Mouse (Mus musculus): Measurements from ENCODE around the gene Dmkn.

Gene Dmkn

DNA sequence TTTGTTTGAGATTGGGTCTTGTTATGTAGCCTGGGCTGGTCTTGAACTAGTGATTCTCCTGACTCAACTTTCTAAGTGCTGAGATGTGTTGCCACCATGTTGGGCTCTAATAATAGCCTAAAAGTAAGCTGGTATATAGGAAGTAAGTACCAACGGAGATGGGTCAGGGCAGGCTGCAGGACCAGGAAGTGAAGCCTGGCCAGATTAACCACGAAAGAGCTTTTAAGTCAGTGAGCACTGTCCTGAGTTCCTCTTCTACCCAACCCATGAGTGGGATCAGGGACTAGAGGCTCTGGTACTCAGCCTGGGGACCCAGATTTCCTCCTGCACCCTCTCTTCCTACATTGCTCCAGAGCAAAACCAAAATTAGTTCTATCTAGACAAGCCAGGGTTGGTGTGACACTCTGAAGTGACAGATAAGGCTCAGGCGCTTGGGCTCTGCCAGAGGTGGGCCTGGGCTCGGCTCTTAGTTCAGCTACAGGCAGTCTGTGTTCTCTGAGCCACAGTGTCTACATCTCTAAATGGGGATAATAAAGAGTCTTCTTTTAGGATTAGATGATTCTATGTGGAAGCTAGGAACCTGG is 1.7 kb upstream of the Dmkn start:
- no peak for DNase-seq (ENCODE audit: low read depth)

DNA sequence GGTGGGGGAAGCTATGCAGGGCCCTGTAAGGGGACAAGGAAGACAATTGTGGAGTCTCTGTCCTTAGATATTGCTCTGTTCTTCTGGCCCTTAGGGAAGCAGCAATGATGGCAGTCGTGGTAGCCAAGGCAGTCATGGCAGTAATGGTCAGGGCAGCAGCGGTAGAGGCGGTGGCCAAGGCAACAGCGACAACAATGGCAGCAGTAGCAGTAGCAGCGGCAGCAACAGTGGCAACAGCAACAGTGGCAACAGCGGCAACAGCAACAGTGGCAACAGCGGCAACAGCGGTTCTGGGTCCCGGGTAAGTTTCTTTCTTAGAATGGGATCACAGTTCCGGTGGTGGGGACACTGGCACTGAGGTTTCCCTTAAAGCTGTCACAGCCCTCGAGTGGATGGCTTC is 1.6 kb downstream of the Dmkn start:
- DNase-seq (ENCODE audit: low read depth): no peak

DNA sequence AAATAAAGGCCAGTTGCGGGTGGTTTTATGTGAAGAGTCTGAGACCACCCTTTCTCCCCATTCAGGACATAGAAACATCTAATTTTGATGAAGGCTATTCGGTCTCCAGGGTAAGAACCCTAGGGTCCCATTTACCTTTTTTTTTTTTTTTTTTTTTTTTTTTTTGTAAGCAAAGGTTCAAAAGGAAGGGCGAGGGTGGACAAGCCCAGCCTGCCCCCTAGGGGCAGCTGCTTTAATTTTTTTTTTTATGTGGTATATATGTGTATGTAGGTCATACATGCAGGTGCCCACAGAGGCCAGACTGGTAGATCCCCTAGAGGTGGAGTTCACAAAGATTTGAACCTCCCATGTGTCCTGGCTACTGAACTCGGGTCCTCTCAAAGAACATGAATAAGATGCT is 2.9 kb downstream of the Dmkn start:
- no peak for DNase-seq (ENCODE audit: low read depth)

DNA sequence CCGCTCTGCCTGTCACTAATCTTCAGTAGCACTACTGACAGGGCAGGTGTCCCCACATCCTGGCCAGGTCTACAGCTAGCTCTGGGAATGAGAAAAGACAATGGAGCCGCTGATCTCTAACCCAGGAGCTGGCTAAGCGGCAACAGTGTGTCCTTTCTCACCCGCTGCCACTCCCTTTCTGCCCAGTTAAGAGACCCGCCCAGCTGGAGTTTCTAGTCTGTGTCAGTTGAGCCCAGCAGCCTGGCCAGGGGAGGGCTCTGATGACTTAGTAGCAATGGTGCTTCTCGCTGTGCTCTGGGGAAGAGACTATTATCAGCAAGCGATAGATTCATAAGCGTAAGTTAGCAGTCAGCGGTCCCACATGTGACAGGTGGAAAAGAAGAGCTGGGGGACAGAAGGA is 5.7 kb downstream of the Dmkn start:
- no peak for DNase-seq (ENCODE audit: low read depth)

DNA sequence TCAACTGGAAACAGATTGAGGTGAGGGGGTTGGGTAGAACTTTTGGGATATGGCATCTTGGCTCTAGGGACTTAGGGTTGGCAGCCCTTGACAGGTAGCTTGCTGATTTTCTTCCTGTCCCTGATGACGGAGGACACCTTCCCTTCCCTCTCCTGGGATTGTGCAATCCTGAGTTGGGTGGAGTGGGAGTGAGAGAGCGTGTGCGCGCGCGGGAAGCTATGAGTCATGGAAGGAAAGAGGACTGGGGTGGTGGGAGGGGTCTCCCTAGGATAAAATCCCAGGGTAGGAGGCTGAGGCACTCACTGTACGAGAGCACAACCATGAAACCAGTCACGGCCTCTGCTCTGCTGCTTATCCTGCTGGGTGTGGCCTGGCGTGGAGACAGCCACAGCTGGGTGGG is 12.5 kb downstream of the Dmkn start:
- DNase-seq (ENCODE audit: low read depth): no peak

DNA sequence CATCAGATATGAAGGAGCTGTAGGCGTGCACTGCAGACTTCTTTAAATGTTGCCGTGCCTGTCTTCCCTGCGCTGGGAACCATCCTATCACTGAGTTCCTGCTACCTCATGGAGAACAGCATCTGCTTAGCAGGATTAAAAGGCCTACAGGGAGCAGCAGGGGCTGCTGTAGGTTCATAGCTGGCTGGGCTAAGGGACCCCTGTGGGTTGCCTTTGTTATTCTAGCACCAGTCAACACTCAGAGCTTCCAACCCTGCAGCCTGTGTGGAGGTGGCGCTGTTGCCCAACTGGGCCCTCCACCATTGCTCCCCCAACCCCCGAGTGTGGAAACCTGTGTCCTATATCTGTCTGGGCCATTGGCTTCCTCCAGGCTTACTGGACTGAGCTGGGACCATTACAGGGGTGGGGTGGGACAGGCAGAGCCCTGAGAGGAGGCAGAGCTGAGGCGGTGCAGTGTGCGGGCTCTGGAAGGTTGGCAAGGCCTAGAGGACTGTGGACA is 13.6 kb downstream of the Dmkn start:
- DNase-seq (ENCODE audit: low read depth): no peak

DNA sequence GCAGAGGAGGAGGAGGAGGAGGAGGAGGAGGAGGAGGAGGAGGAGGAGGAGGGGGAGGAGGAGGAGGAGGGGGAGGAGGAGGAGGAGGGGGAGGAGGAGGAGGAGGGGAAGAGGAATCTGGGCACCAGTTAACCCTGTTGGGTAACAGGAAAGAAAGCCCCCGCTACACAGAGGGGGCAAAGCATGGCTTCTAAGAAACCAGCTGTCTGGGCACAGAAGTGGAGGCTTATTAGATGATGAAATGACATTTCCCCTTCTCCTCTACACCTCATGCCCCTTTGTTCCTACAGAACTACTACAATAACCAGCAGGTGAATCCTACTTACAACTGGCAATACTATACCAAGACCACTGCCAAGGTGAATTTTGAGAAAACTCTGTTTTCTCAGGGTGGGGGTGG is 14.4 kb downstream of the Dmkn start:
- no peak for DNase-seq (ENCODE audit: low read depth)

DNA sequence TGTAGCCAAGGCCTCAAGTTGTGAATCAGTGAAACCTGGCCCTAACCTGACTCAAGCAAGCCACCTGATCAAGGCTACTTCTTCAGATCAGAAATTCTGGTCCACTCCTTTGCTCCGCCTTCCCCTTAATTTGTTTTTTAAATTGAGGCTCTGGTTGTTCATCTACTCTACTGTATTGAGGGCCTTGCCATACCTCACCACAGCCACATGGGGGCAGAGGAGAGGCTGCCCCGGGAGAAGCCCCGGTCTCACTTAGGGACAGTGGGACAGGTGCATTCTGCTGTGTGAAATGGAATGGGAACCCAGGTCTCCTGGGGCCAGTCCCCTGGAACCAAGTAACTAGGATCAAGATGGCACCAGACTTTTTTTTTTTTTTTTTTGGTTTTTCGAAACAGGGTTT is 18.2 kb downstream of the Dmkn start:
- peak; percentile 62 for DNase-seq (ENCODE audit: low read depth)

DNA sequence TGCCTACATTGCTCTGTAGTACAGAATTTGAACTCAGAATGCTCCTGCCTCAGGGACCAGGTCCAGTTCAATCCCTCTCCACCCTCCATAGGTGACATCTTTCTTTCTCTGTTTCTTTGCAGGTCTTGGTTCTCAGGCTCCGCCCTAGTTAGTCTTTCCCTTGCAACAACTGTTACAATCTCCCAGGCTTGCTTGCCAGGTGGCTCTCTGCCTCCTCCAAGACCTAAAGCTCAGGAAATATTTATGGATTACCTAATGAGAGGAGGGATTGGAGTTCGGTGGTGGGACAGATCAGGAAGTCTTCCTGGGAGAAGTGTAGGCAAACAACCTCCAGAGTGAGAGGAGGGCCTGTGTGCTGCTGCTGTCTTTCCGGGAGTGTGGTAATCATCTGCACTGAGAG is 19.1 kb downstream of the Dmkn start:
- DNase-seq (ENCODE audit: low read depth): no peak

DNA sequence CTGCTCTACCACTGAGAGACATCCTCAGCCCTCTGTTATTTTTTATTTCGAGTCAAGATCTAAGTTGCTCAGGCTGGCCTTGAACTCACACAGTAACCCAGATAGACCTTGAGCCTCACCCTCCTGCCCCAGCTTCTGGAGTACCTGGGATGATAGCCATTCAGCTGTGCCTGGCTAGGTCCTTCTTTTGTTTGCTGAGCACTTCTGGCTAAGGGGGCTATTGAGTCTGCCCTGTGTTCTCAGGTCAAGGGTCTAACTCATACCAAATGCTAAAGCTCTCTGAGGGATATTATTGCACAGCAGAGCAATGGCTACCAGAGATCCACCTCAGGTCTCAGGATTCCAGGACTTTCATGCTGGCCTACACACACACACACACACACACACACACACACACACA is 21.6 kb downstream of the Dmkn start:
- DNase-seq (ENCODE audit: low read depth): no peak

DNA sequence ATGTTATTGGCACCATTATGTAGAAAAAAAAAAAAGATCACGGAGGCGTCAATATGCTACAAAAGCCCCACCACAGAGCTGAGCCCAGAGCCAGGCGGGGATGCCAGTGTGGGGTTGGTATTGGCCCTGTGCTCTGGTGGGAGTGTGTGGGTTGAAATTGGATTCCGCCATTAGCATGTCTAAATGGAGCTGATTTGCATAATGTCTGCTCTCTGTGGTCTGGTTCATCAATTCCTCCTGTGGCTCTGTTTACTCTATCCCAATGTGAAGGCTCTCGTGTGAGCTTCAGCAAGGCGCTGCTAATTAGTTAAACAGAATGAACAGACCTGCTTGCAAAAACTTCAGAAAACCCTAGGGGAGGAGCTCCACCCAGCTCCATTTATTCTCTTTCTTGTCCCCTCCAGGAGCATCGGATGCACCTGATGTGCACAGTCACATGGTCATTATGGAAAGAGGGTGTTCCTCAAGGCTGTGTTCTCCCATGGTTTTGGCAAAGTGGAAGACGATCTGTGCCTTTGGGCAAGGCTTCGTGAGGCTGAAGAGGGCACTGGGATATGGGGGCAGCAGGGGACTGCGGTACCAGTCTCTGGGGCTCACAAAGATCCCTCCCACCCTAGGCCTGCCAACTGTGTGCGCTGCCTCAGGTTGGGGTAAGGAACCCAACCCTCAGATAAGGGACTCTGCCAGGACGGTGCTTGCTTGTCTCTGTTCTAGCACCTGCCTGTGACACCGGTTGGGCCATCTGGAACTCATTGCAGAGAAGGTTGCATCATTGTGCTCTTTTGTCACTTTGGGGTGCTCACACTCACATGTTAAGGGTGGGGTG is 22.4 kb downstream of the Dmkn start:
- DNase-seq (ENCODE audit: low read depth): no peak

DNA sequence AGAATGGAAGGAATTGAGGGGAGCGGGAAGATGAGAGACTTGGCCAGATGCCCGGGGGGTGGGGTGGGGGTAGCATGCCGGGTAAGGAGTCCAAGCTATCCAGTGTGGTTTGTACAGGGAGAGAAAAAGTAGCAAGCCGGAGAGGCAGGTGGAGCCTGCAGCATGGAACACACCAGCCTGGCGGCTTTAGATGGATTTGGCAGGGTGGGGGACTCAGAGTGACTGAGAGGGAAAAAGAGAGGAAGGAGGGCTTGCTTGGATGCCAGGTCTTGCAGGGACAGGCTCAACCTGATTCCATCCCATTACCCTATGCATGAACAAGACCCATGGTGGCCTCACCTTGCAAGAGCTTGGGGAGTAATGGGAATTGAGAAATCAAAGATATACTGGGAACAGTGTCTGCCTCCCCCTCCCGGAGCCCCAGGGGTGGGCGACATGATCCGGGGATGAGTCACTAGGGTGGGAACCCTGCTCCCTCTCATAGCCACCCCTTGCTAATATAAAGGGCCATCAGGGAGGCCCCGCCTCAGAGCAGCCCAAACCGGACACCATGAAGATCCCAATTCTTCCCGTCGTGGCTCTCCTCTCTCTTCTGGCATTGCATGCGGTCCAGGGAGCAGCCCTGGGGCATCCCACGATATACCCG is 23.9 kb downstream of the Dmkn start, which contains the start of gene Krtdap:
Gene Krtdap, plus strand, starts transcription at position 520 of the 646 bp plus-strand sequence.
- no peak for DNase-seq (ENCODE audit: low read depth)

DNA sequence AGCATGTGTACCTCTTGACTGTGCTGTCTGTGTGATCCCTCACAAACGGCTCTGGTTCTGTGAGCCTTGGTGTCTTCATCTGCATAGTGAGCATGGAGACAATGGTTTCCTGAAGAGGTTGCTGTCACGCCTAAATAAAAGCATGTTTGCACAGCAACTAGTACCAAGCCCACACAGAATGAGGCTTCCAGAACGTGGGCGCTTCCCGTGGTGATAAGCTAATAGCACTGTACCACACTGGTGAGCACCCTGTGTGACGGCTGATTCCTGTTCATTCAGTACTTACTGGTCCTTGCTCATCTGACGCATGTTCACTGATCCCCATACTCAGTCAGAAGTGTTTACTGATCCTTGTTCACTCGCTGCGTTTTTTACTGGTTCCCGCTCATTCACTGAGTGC is 26.6 kb downstream of the Dmkn start:
- DNase-seq (ENCODE audit: low read depth): no peak

DNA sequence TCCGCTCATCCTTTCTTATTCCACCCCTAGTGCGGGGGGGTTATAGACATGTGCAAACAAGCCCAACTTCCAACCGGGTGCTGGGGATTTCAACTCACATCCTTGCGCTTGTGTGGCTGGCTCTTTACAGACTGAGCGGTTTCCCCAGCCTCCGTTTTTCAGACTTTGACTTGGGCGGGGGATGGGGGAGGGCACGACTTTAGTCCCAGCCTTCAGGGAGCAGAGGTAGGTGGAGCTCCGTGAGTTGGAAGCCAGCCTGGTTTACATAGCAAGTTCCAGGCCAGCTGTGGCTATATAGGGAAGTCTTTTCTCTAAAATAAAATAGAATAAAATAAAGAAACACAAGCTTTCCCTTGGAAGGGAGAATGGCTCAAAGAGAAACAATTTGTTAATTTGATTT is 28.4 kb downstream of the Dmkn start:
- DNase-seq (ENCODE audit: low read depth): no peak

DNA sequence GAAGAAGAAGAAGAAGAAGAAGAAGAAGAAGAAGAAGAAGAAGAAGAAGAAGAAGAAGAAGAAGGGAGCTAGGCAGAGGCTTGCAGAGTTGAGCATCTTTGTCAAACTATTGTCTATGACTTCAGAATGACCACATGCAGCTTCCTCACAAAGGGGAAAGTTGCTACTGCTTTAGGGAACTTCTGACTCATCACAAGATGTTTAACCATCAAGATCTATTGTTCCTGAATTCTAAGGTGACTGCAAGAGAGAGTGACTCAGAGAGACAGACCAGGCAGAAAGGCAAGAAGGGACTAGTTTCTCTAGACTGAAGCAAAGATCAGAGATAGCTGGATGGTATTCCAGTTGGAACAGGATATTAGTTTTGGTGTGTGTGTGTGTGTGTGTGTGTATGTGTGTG is 31.4 kb downstream of the Dmkn start:
- no peak for DNase-seq (ENCODE audit: low read depth)

DNA sequence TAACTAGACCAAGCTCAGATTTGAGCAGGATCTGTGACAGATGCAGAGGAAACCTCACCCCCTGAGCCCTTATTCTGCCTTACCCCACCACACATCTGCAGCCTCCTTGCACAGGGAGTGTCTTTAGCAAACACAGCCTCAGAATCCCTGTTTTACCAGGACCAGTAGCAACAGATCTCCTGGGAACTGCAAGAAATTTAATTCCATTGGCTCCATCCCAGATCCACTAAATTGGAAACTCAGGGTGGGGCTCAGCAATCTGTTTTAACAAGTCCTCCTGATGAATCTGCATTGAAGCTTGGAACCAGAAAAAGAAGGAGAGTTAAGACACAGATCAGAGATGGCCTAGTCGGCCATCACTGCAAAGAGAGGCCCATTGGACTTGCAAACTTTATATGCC is 33.2 kb downstream of the Dmkn start:
- no peak for DNase-seq (ENCODE audit: low read depth)

DNA sequence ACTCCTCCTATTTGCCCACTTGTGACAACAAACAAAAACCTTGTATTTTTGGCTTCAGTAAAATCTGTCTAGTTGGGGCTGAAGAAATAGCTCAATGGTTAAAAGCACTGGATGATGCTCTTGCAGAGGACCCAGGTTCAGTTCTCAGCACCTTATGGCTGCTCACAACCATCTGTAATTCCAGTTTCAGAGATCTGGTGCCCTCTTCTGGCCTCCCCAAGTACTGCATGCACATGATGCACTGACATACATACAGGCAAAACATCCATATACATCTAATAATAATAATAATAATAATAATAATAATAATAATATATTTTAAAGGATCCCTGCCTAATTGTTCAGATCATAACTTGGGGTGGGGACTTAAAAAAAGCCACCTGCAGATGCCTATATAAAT is 37.1 kb downstream of the Dmkn start:
- peak; percentile 26 for DNase-seq (ENCODE audit: low read depth)

DNA sequence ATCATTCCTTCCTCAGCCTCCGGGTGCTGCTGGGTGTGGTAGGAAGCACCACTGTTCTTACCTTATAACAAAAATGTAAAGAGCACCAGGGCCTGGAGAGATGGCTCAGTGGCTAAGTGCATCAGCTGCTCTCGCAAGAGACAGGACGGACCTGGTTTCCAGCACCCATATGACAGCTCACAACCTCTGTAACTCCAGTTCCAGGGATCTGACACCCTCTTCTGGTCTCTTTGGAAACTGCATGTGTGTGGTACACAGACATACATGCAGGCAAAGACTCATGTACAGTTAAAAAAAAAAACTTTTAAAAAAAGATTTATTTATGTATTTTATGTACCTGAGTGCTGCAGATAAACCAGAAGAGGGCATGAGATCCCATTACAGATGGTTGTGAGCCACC is 39.7 kb downstream of the Dmkn start:
- DNase-seq (ENCODE audit: low read depth): peak; percentile 17

DNA sequence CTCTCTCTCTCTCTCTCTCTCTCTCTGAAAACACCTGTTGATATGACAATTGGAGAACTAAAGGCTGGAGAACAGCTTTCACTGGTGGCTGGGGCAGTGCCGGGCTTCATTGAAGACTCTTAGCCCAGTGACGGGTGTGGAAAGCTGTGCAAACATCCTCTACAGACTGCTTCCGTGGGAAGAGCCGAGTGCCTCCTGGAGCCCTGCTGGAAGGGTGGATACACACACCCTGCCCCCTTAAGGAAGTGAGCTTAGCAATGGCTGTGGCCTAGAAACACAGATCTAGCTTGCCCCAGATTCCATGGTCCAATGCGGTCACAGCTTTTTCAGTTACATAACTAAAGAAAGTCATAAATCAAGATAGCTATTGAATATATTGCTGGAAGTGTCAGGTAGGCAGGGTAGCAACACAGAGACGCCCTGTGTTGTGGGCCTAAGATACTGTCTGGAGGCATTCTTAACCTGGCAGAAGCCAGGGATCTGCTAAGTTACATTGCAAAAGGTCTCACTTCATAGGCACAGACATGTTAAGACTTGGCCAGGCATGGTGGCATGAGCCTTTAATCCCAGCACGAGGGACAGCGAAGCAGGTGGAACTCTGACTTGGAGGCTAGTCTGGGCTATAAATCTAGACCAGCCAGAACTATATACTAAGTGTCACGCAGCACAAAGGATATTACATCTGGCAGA is 40.6 kb downstream of the Dmkn start:
- DNase-seq (ENCODE audit: low read depth): no peak

DNA sequence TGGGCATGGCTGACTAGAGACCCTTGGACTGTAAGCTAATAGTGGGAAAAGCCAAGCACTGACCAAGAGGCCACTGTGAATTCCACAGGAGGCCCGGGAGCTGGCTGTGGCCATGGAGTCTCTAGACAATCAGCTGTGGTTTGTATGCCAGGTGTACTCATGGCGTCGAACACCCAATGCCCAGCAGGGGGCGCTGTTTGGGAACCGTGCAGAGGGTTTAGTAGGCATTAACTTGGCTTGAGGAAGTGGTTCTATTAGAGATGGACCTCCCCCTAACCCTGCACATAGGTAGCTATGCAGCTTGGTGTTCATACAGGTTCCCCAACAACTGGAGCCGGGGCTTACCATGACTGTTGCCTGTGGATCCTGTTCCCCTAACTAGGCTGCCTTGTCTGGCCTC is 42.4 kb downstream of the Dmkn start:
- peak; percentile 81 for DNase-seq (ENCODE audit: low read depth)

DNA sequence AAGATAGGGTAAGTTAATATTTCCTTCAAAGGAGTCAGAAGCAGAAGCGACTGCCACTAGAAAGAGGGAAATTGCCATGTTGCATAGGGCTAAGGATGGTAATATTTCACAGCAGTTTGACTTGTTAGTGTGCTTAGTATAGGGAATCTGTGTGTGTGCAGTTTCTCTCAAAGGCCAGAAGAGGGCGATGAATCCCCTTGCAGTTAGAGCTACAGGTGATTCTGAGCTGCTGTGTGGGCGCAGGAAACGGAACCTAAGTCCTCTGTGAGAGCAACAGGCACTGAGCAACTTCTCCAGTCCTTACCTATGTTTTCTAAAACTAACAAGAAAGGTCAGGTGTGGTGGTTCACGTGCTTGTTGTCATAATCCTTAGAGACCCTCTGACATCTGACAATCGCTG is 46.8 kb downstream of the Dmkn start:
- DNase-seq (ENCODE audit: low read depth): peak; percentile 65

DNA sequence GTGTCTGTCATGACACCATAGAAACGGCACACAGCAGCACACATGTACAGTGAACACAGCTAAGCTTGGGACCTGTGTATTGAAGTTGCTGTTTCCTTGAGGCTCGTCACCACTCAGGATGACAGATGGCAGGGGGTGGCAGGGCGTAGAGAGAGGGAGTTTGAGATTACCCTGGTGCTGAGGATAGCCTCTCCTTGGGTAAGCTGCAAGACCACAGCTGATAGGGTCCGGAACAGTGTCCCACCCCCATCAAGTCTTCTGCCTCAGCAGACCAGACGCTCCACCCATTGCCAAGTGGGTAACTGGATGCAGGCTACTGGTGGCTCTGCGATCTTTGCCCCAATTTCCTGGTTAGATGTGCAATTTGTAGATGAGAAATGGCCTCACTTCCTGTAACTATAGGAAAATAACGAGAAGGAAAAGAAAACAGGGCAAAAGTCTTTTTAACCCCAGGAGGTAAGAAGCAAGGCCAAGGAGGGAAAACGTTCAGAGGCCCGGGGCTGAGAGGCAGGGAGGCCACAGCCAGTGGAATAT is 48.3 kb downstream of the Dmkn start:
- DNase-seq (ENCODE audit: low read depth): no peak

Measured in induced T-regulatory cell, adult 2 months (primary cell).